Mouse (Mus musculus) bone marrow, adult 2 months (tissue): ENCODE results near the gene Cnr2. TPM values are rescaled to one million over a fixed set of nuclear protein-coding genes. Genes with fewer than 3 reads are reported as not detected.

ENCODE experiments used
- H3K27ac ChIP-seq: fragments of 200-500 bp; 2 replicates; pipeline ENCODE4 v1.5.1; 2012; ENCODE audit warnings: low read depth, mild to moderate bottlenecking, control low read depth, inconsistent platforms, low read length; ENCODE audit not compliant: control insufficient read depth, poor library complexity, insufficient read depth
- H3K4me1 ChIP-seq: fragments of 200-500 bp; 2 replicates; pipeline ENCODE4 v1.6.1; 2011; ENCODE audit warnings: low read length; ENCODE audit not compliant: control insufficient read depth, insufficient read depth
- H3K4me3 ChIP-seq: fragments of 200-500 bp; replicated peaks from 2 replicates; pipeline ENCODE3; 2011; ENCODE audit warnings: mild to moderate bottlenecking, low read depth, low read length, control low read depth; ENCODE audit not compliant: control insufficient read depth
- CTCF ChIP-seq: fragments of 200-500 bp; IDR thresholded peaks from 2 replicates; pipeline ENCODE4 v1.5.1; 2011; ENCODE audit warnings: low read length, control low read depth; ENCODE audit not compliant: control insufficient read depth, insufficient read depth
- POLR2A ChIP-seq: fragments of 200-500 bp; IDR thresholded peaks from 2 replicates; pipeline ENCODE4 v1.6.1; 2011; ENCODE audit warnings: low read depth, mild to moderate bottlenecking, control low read depth, low read length, borderline replicate concordance; ENCODE audit not compliant: control insufficient read depth
- WGBS: fragments of 180-500 bp; shearing (Covaris S2); methylation state at CpG from one replicate; pipeline ENCODE4 v1.1.7; 2018; 5-methylcytosine and 5-hydroxymethylcytosine counted together
- polyA plus RNA-seq: library from polyadenylated mRNA; stranded (reverse); fragments of >200 nt; gene quantifications from 2 replicates; pipeline ENCODE4 v1.2.4, GENCODE M21; 2011; ENCODE audit warnings: low replicate concordance; ENCODE audit not compliant: missing spikeins, insufficient read depth, insufficient read length

Cnr2 gene
- polyA plus RNA-seq, 1 experiment, result 12.2 TPM

- TF ChIP-seq CTCF, result no peak
- Histone ChIP-seq H3K27ac (no peak overlapping the region), H3K4me1 (peaks cover 3% of the 10 kb centered on the region; the same call in 1 of the 2 replicates), H3K4me3 (no peak overlapping the region)
- WGBS, result 68% methylated on average over 1 of the region's 1 CpGs
Observed at GRCm38 (mm10) chr4:135904810-135905209, 9.6 kb downstream of the Cnr2 start.

DNA sequence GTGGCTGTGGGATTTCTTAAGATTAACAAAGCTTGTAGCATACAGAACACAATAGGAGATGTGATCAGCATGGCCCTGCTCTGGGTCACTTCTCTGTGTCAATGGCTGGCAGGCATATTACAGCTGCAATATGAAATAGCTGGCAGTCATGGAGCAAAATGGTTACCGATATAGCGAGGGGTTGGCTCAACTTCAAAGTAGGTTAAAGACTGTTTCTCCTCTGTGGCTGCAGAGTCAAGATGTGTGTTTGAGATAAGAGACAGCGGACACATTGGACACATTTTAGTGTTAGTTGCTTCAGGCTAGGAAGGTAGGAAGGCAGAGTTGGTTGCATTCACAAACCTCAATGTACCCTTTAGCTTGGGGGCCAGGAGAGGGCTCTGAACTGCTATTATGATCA lies 11.4 kb downstream of the Cnr2 start:
- peaks cover 4% of the 10 kb centered on the region; the same call in 1 of the 2 replicates for H3K4me1 ChIP-seq
- H3K4me3 ChIP-seq, result no peak overlapping the region
- TF ChIP-seq POLR2A (no peak), CTCF (no peak)
- H3K27ac ChIP-seq, result no peak overlapping the region
- 34% methylated on average over 3 of the region's 3 CpGs for WGBS

GRCm38 (mm10) chr4:135909326-135910066 lies 14.3 kb downstream of the Cnr2 start:
- Histone ChIP-seq H3K4me3 (no peak overlapping the region), H3K4me1 (peaks cover 4% of the 10 kb centered on the region; the same call in 1 of the 2 replicates), H3K27ac (peak overlapping the region; percentile 59)
- TF ChIP-seq POLR2A (no peak), CTCF (no peak)
- WGBS, result 68% methylated on average over 13 of the region's 13 CpGs

DNA sequence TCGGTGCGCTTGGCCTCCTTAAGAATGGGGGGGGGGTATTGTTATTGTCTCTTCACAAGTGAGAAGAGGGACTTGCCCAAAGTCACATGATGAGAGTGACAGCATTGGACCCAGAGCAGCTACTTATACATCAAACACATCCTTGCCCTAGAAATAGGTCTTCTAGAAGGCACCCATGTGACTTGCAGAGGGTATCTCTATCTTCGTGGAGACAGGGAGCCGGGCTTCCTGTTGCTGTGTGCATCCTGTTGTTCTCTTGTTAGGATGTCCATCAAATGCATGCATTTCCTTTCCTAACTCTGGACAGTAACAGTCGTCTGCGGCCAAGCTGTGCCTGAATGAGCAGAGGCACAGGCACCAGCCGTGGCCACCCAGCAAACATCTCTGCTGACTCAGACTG lies 16.3 kb downstream of the Cnr2 start:
- TF ChIP-seq CTCF (no peak), POLR2A (peak; percentile 42; the same call in 1 of the 2 replicates)
- H3K4me3 ChIP-seq, result peak overlapping the region; percentile 14
- peaks cover 2% of the 10 kb centered on the region; the same call in 1 of the 2 replicates for H3K4me1 ChIP-seq
- H3K27ac ChIP-seq, result peak overlapping the region; percentile 32
- WGBS, result 40% methylated on average over 7 of the region's 7 CpGs

- TF ChIP-seq POLR2A (no peak), CTCF (no peak)
- 55% methylated on average over 3 of the region's 3 CpGs for WGBS
- H3K4me3 ChIP-seq, result no peak overlapping the region
Observed at GRCm38 (mm10) chr4:135912164-135912563, 17.0 kb downstream of the Cnr2 start.

DNA sequence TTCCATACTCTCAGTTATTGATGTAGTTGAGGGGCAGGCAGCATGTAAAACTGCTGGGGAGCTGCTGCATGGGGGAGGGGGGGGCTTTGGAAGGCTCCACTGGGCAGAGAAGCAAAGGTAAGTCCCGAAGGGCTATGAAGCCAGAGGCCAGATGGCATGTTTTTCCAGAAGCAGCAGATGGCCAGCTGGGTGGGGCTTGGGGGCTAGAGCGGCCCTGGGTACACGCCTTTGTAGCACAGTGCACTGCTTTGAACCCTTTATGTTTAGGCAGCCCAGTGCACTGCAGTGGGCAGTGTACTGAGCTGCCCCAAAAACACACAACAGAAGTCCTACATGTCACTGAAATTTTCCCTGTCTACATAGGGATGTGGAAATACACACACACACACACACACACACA lies 17.6 kb downstream of the Cnr2 start:
- Histone ChIP-seq H3K4me3 (no peak overlapping the region), H3K4me1 (peaks cover 2% of the 10 kb centered on the region; the same call in 1 of the 2 replicates), H3K27ac (peak overlapping the region; percentile 38; the same call in 1 of the 2 replicates)
- 44% methylated on average over 3 of the region's 3 CpGs for WGBS
- TF ChIP-seq CTCF (no peak), POLR2A (no peak)

More at GRCm38 (mm10) chr4:135912164-135912563, 17.0 kb downstream of the Cnr2 start:
- Histone ChIP-seq H3K4me1 (peaks cover 2% of the 10 kb centered on the region; the same call in 1 of the 2 replicates), H3K27ac (no peak overlapping the region)

- peaks cover 5% of the 10 kb centered on the region for H3K4me1 ChIP-seq
- H3K27ac ChIP-seq, result no peak overlapping the region; the same call in 1 of the 2 replicates
- H3K4me3 ChIP-seq, result no peak overlapping the region
- TF ChIP-seq POLR2A (no peak), CTCF (no peak)
- WGBS, result 36% methylated on average over 4 of the region's 4 CpGs
Observed at GRCm38 (mm10) chr4:135913433-135913832, 18.2 kb downstream of the Cnr2 start.

- TF ChIP-seq CTCF, result no peak
- no peak for TF ChIP-seq POLR2A
- peak overlapping the region; percentile 38 for H3K4me3 ChIP-seq
- 14% methylated on average over 13 of the region's 13 CpGs for WGBS
- peaks cover 6% of the 10 kb centered on the region for H3K4me1 ChIP-seq
- peak overlapping the region; percentile 94 for H3K27ac ChIP-seq
Observed at GRCm38 (mm10) chr4:135918635-135919279, 23.6 kb downstream of the Cnr2 start.

GRCm38 (mm10) chr4:135919280-135919639 lies 24.1 kb downstream of the Cnr2 start:
- WGBS, result 50% methylated on average over 3 of the region's 3 CpGs
- TF ChIP-seq POLR2A, result no peak
- TF ChIP-seq CTCF, result no peak
- Histone ChIP-seq H3K4me3 (no peak overlapping the region), H3K27ac (peak overlapping the region; percentile 68), H3K4me1 (peaks cover 6% of the 10 kb centered on the region)
